Mouse (Mus musculus): ENCODE measurements around the gene Dlg2.

GRCm38 (mm10) chr7:92180591-92181587 lies 1704.4 kb downstream of the Dlg2 start:
- TF ChIP-seq EP300 (IDR thresholded peaks at IDR 0.05; ENCODE audit: insufficient read depth, low read depth, low read length) (no peak), POLR2A (IDR thresholded peaks at IDR 0.05; ENCODE audit: insufficient read depth, low read length) (no peak)

Measured in ES-Bruce4 (cell line).